30 mouse cellular contexts compared by ENCODE assay signal in the genomic region with DNA sequence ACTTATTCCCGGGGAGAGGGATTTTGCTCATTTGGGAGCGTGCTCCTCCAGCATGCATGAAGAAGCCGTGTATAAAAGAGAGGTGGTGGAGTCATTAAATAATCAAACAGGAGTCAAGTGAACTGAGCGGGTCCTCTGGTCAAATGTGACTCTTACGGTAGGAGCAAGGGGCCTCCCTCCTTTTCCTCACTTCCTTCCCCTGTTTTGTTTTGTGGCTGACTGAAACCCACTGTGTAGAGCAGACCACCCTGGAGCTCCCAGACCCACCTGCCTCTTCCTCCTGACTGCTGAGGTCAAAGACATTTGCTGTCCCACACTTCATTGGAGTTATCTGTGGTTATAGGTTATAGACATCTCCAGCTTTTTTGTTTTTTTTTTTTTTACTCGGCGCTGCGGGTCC. TPM values are rescaled to one million over a fixed set of nuclear protein-coding genes. Genes with fewer than 3 reads are reported as not detected.
DNase-seq lines count a peak whose midpoint lies in the region; ATAC-seq and TF ChIP-seq lines count a peak whose summit lies in the region.
"Had no signal": no experiment of that assay in that cellular context is flagged by ENCODE, and none has a peak within 500 bp of the region (broad histone marks: within the 10 kb centered on the region; RNA-seq: fewer than 3 reads in every experiment).

No protein-coding gene starts in this region.

- H3K4me2 ChIP-seq in liver, embryonic 12.5 days = peak overlapping the region; percentile 12; the same call in 1 of the 2 replicates
- H3K4me2 ChIP-seq in liver, embryonic 11.5 days = no peak overlapping the region
- peak overlapping the region; percentile 67; the same call in 1 of the 2 replicates for H3K4me2 ChIP-seq in CH12.LX (ENCODE audit: insufficient read depth, low read depth, poor library complexity, severe bottlenecking)
- H3K4me2 ChIP-seq in liver, postnatal 0 days (ENCODE audit: low read depth, low read length) = peak overlapping the region; percentile 32; the same call in 1 of the 2 replicates
- H3K4me2 ChIP-seq: embryonic facial prominence, embryonic 15.5 days; forebrain, embryonic 13.5 days; hindbrain, embryonic 13.5 days; limb, embryonic 15.5 days; lung, embryonic 15.5 days had no signal

- H3K79me2 ChIP-seq in CH12.LX (replicated peaks; ENCODE audit: control insufficient read depth, extremely low read depth, insufficient read depth, poor library complexity, severe bottlenecking) = no peaks in the 10 kb centered on the region

- H3K9me3 ChIP-seq in liver, embryonic 12.5 days (replicated peaks) = no peaks in the 10 kb centered on the region
- H3K9me3 ChIP-seq in liver, embryonic 11.5 days (ENCODE audit: control insufficient read depth, low read length) = no peaks in the 10 kb centered on the region
- H3K9me3 ChIP-seq in CH12.LX (replicated peaks; ENCODE audit: low read length) = no peaks in the 10 kb centered on the region
- no peaks in the 10 kb centered on the region for H3K9me3 ChIP-seq in liver, postnatal 0 days (ENCODE audit: low read length)
- H3K9me3 ChIP-seq: embryonic facial prominence, embryonic 10.5 days; embryonic facial prominence, embryonic 15.5 days; forebrain, embryonic 13.5 days; heart, embryonic 10.5 days; hindbrain, embryonic 13.5 days; limb, embryonic 10.5 days; limb, embryonic 15.5 days had no signal

- 53% methylated on average over 8 of the region's 8 CpGs for WGBS in liver, embryonic 12.5 days (ENCODE audit: insufficient replicate concordance)
- WGBS in liver, embryonic 11.5 days = 64% methylated on average over 8 of the region's 8 CpGs
- WGBS in liver, postnatal 0 days (ENCODE audit: insufficient replicate concordance) = 47% methylated on average over 8 of the region's 8 CpGs

- no peaks in the 10 kb centered on the region for H3K4me1 ChIP-seq in liver, embryonic 12.5 days
- H3K4me1 ChIP-seq in liver, embryonic 11.5 days (replicated peaks; ENCODE audit: control insufficient read depth, insufficient read depth, low read length) = no peaks in the 10 kb centered on the region
- no peaks in the 10 kb centered on the region for H3K4me1 ChIP-seq in CH12.LX (ENCODE audit: control insufficient read depth in 1 of 2, insufficient read depth in 2 of 2)
- H3K4me1 ChIP-seq in liver, postnatal 0 days (ENCODE audit: insufficient read depth) = no peaks in the 10 kb centered on the region
- H3K4me1 ChIP-seq: embryonic facial prominence, embryonic 10.5 days; embryonic facial prominence, embryonic 15.5 days; forebrain, embryonic 13.5 days; heart, embryonic 10.5 days; hindbrain, embryonic 13.5 days; limb, embryonic 10.5 days; limb, embryonic 15.5 days; lung, embryonic 15.5 days had no signal

- H3K36me3 ChIP-seq in liver, embryonic 12.5 days = no peaks in the 10 kb centered on the region
- no peaks in the 10 kb centered on the region for H3K36me3 ChIP-seq in liver, embryonic 11.5 days (ENCODE audit: control insufficient read depth, insufficient read depth, low read length)
- H3K36me3 ChIP-seq in CH12.LX (replicated peaks in 1 of 2; ENCODE audit: control insufficient read depth in 1 of 2, insufficient read depth in 1 of 2, low read length in 1 of 2) = no peaks in the 10 kb centered on the region
- H3K36me3 ChIP-seq in liver, postnatal 0 days (replicated peaks; ENCODE audit: insufficient read depth, low read length) = no peaks in the 10 kb centered on the region
- H3K36me3 ChIP-seq: embryonic facial prominence, embryonic 10.5 days; embryonic facial prominence, embryonic 15.5 days; heart, embryonic 10.5 days; hindbrain, embryonic 13.5 days; limb, embryonic 10.5 days; limb, embryonic 15.5 days; lung, embryonic 15.5 days had no signal

- no peak for ATAC-seq in liver, embryonic 12.5 days
- no peak for ATAC-seq in liver, embryonic 11.5 days (replicated peaks; ENCODE audit: low FRiP score)
- ATAC-seq in granulocyte monocyte progenitor cell, adult 5-6 weeks (replicated peaks; ENCODE audit: poor library complexity, severe bottlenecking) = peak; percentile 67
- no peak for ATAC-seq in liver, postnatal 0 days
- ATAC-seq: activated CD4-positive, CD25-positive, alpha-beta regulatory T cell, adult 4 months; CD4-positive, CD25-positive, alpha-beta regulatory T cell, adult 4 months; forebrain, embryonic 13.5 days; intestine, embryonic 16.5 days had no signal

- TF ChIP-seq CTCF in CH12.LX (conservative IDR thresholded peaks at IDR 0.05 in 1 of 2, IDR thresholded peaks at IDR 0.05 in 1 of 2; ENCODE audit: low read depth in 2 of 2, low read length in 2 of 2) = no peak
- no peak for TF ChIP-seq CTCF in liver, postnatal 0 days (IDR thresholded peaks at IDR 0.05; ENCODE audit: low read depth)

- no peak for TF ChIP-seq RAD21 in CH12.LX (IDR thresholded peaks at IDR 0.05; ENCODE audit: low read depth, low read length)

- DNase-seq in liver, embryonic 11.5 days (ENCODE audit: low spot score) = no peak
- DNase-seq in CH12.LX (ENCODE audit: extremely low read depth) = no peak
- DNase-seq in liver, postnatal 0 days = no peak
- DNase-seq in right cerebral cortex, postnatal 36 days (ENCODE audit: low spot score in 2 of 2) = no peak
- no peak for DNase-seq in B cell, adult 2 months
- DNase-seq: adrenal gland, postnatal 10 days; cerebellum, adult 18-20 months; cerebellum, postnatal 14 days; gastrocnemius, postnatal 14 days; heart, adult 11 months; heart, postnatal 36 days; kidney, adult 8-10 months; kidney, postnatal 10 days; layer of hippocampus, adult 9-11 months; midbrain, embryonic 14.5 days had no signal

- in situ Hi-C loops in CH12.LX (cut with MboI; ENCODE audit: low pct_ligation_motif_present, low pct_unique_long_range_greater_than_20kb, low sequenced_read_pairs) = loop anchor here (25.0 kb wide), 1 partner anchor 605 kb away; a partner anchor contains a TSS

- TF ChIP-seq POLR2A in CH12.LX (IDR thresholded peaks at IDR 0.05; ENCODE audit: low read depth, low read length) = no peak

- dilution Hi-C loops in CH12.LX (cut with MboI; ENCODE audit: extremely low pct_ligation_motif_present, extremely low pct_unique_long_range_greater_than_20kb, low sequenced_read_pairs) = no loop called here

- H3K27ac ChIP-seq in liver, embryonic 12.5 days = no peak overlapping the region
- H3K27ac ChIP-seq in liver, embryonic 11.5 days (ENCODE audit: low read depth, low read length) = no peak overlapping the region
- no peak overlapping the region for H3K27ac ChIP-seq in CH12.LX (ENCODE audit: insufficient read depth, low read depth)
- no peak overlapping the region for H3K27ac ChIP-seq in liver, postnatal 0 days (ENCODE audit: low read depth)
- H3K27ac ChIP-seq: embryonic facial prominence, embryonic 10.5 days; embryonic facial prominence, embryonic 15.5 days; forebrain, embryonic 13.5 days; heart, embryonic 10.5 days; hindbrain, embryonic 13.5 days; limb, embryonic 10.5 days; limb, embryonic 15.5 days; lung, embryonic 15.5 days had no signal

- TF ChIP-seq EP300 in CH12.LX (IDR thresholded peaks at IDR 0.05; ENCODE audit: low read length) = no peak
- TF ChIP-seq EP300 in liver, postnatal 0 days (IDR thresholded peaks at IDR 0.05; ENCODE audit: low read depth) = no peak

- H3K27me3 ChIP-seq in liver, embryonic 12.5 days (replicated peaks) = no peaks in the 10 kb centered on the region
- no peaks in the 10 kb centered on the region for H3K27me3 ChIP-seq in liver, embryonic 11.5 days (replicated peaks; ENCODE audit: control insufficient read depth, insufficient read depth, low read length)
- H3K27me3 ChIP-seq in CH12.LX (replicated peaks) = peaks cover 31% of the 10 kb centered on the region
- no peaks in the 10 kb centered on the region for H3K27me3 ChIP-seq in liver, postnatal 0 days (ENCODE audit: insufficient read depth, low read length)
- H3K27me3 ChIP-seq: embryonic facial prominence, embryonic 15.5 days; forebrain, embryonic 13.5 days; hindbrain, embryonic 13.5 days; limb, embryonic 15.5 days; lung, embryonic 15.5 days had no signal

- no peak overlapping the region for H3K9ac ChIP-seq in liver, embryonic 12.5 days
- H3K9ac ChIP-seq in liver, embryonic 11.5 days (ENCODE audit: low read depth, low read length) = no peak overlapping the region
- no peak overlapping the region for H3K9ac ChIP-seq in CH12.LX (ENCODE audit: insufficient read depth, low read depth)
- H3K9ac ChIP-seq in liver, postnatal 0 days (replicated peaks) = no peak overlapping the region
- H3K9ac ChIP-seq: embryonic facial prominence, embryonic 15.5 days; forebrain, embryonic 13.5 days; hindbrain, embryonic 13.5 days; limb, embryonic 15.5 days; lung, embryonic 15.5 days had no signal

- H3K4me3 ChIP-seq in liver, embryonic 12.5 days = no peak overlapping the region
- no peak overlapping the region for H3K4me3 ChIP-seq in liver, embryonic 11.5 days (ENCODE audit: low read depth, low read length)
- no peak overlapping the region for H3K4me3 ChIP-seq in CH12.LX (replicated peaks in 1 of 3; ENCODE audit: low read depth in 2 of 3, low read length in 2 of 3, poor library complexity in 1 of 3)
- H3K4me3 ChIP-seq in liver, postnatal 0 days (ENCODE audit: low read depth, low read length) = no peak overlapping the region
- H3K4me3 ChIP-seq: embryonic facial prominence, embryonic 10.5 days; embryonic facial prominence, embryonic 15.5 days; forebrain, embryonic 13.5 days; heart, embryonic 10.5 days; hindbrain, embryonic 13.5 days; limb, embryonic 10.5 days; limb, embryonic 15.5 days; lung, embryonic 15.5 days had no signal

TF ChIP-seq in CH12.LX, 34 proteins besides CTCF, POLR2A, EP300 and RAD21 (continues in another document):
- no peak for TF ChIP-seq ETS1 (conservative IDR thresholded peaks at IDR 0.05; ENCODE audit: low read depth, low read length)
- TF ChIP-seq ZMIZ1 (IDR thresholded peaks at IDR 0.05; ENCODE audit: low read depth, low read length) = no peak

RNA-seq across cellular contexts. Expression of a gene that starts 15.8 kb away (rescaled TPM):
- 10.3 and 11.2 TPM in 2 replicates for polyA plus RNA-seq in liver, embryonic 12.5 days (2016; fragmentation: Nextera tagmentation; extraction: Ambion mirVana)
- 24.8 and 27.1 TPM in 2 replicates for polyA plus RNA-seq in liver, embryonic 11.5 days (2014; fragmentation: Nextera tagmentation; extraction: Ambion mirVana)
- 2.7 and 3.4 TPM in 2 replicates for total RNA-seq in CH12.LX (2012; rRNA removed)
- total RNA-seq in CH12.LX (2014; rRNA removed) = 2.6 and 2.9 TPM in 2 replicates
- polyA plus RNA-seq in CH12.LX (2012; ENCODE audit: insufficient read length, low read depth) = 5.8 and 8.7 TPM in 2 replicates
- 10.2 and 16.8 TPM in 2 replicates for total RNA-seq in granulocyte monocyte progenitor cell, adult 5-6 weeks (2014; fragmentation: Nextera tagmentation)
- 11.1 and 18.9 TPM in 2 replicates for total RNA-seq in granulocyte monocyte progenitor cell, adult 5-6 weeks (2017)
- polyA plus RNA-seq in liver, postnatal 0 days (2015; fragmentation: Nextera tagmentation; extraction: Ambion mirVana) = 2.8 and 3.2 TPM in 2 replicates

RNA-seq across cellular contexts. Expression of a gene that starts 39.4 kb away (rescaled TPM):
- polyA plus RNA-seq in liver, embryonic 12.5 days (2016; fragmentation: Nextera tagmentation; extraction: Ambion mirVana) = not detected in 2 replicates
- polyA plus RNA-seq in liver, embryonic 11.5 days (2014; fragmentation: Nextera tagmentation; extraction: Ambion mirVana) = 0.11 TPM in 1 of 2 replicates, not detected in the other
- total RNA-seq in CH12.LX (2012; rRNA removed) (not detected in 2 replicates), CH12.LX (2014; rRNA removed) (not detected in 2 replicates)
- not detected in 2 replicates for polyA plus RNA-seq in CH12.LX (2012; ENCODE audit: insufficient read length, low read depth)
- total RNA-seq in granulocyte monocyte progenitor cell, adult 5-6 weeks (2014; fragmentation: Nextera tagmentation) = not detected in 2 replicates
- not detected in 2 replicates for total RNA-seq in granulocyte monocyte progenitor cell, adult 5-6 weeks (2017)
- polyA plus RNA-seq in liver, postnatal 0 days (2015; fragmentation: Nextera tagmentation; extraction: Ambion mirVana) = 0.09 TPM in 1 of 2 replicates, not detected in the other
- total RNA-seq: ES-E14; monocyte, adult 5-6 weeks had no signal
- polyA plus RNA-seq: activated CD4-positive, CD25-positive, alpha-beta regulatory T cell, adult 4 months; CD4-positive, CD25-positive, alpha-beta regulatory T cell, adult 4 months; embryonic facial prominence, embryonic 10.5 days; limb, embryonic 10.5 days; limb, embryonic 15.5 days had no signal
